Mouse (Mus musculus) lung, adult 2 months (tissue): ENCODE measurements around the gene Mto1.

Source experiments
- CTCF ChIP-seq: fragments of 200-500 bp; IDR thresholded peaks from 2 replicates; pipeline ENCODE4 v1.5.1; 2011; ENCODE audit warnings: mild to moderate bottlenecking, low read length, control low read depth; ENCODE audit not compliant: insufficient read depth
- POLR2A ChIP-seq: fragments of 200-500 bp; IDR thresholded peaks from 2 replicates; pipeline ENCODE4 v1.6.1; 2011; ENCODE audit warnings: low read depth, mild to moderate bottlenecking, control low read depth, low read length, borderline replicate concordance; ENCODE audit errors: extremely low read depth

DNA sequence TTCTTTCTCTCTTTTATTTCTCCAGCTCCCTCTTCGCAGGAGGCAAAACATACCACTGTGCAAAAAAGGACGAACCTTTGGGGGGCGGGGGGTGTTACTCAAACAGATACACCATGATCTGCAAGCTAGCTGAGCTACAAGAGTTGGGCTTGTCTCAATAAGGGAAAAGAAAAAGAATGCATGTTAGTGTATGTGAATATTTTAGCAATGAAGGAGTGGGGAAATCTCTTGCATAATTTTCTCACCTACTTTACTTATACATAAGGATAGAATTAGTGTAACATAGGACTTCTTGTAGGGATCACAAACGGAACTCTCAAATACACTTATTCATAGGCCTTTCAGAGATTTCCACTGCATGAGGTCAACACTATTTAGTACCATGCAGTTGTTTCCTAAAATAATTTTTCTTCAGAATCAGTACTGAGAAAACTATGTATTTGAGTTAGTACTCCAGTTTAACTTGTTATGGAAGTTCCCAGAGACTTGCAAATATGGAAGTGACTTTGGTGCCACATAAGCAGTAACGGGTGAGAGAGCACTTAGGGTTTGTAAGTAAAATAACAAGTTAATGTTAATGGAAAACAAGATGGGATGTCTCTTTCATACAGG lies 26.9 kb downstream of the Mto1 start:
- no peak for TF ChIP-seq POLR2A
- no peak for TF ChIP-seq CTCF
